Mouse (Mus musculus): ENCODE data around the gene Pramel6.
"Not testable (repeated sequence)": the region's sequence is repeated elsewhere in the genome, so short reads cannot be mapped to it uniquely, and the experiment has no call there.

Pramel6 gene

DNA sequence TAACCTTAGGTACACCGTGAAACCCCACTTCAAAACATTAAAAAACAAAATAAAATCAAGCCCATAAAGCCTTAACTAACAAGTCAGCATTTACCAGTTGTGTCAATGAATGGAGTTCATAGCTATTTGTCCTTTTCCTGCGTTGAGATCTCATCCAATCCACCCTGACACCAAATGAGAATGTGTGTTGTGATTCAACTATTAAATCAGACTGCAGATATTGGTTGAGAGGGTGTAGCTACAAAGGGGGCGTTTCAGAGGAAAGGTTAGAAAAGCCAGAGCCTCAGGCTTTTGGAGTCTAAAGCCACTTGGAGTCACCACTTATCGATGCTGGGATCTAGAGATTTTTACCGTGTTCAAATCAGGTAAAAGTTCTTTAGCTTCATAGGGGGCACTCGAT, at the start of gene Pramel6:
Gene Pramel6, plus strand, starts transcription at position 301 of the 400 bp plus-strand sequence.
- no peak for DNase-seq (ENCODE audit: low spot score)

DNA sequence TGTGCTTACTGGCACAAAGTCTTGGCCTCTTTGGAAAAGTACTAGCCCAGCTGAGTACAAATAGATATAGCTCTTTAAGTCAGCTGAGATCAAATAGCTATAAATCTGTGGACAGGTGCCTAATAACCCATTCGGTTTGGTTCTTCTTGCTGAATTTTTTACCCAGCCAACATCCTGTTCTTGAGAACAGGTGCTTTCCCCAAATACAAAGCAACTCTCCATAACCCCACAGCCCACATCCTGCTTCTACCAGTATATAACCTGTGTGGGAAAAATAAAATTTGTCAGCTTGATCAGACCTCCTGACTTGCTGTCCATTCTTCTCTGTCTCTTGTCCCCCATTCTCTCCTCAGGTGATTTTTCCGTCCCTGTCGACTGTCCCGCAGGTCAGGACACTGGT, 44.6 kb upstream of the Pramel6 start:
- DNase-seq (ENCODE audit: low spot score): no peak

GRCm38 (mm10) chr2:87480207-87480606, 26.2 kb upstream of the Pramel6 start:
- no peak for DNase-seq (ENCODE audit: low spot score)

DNA sequence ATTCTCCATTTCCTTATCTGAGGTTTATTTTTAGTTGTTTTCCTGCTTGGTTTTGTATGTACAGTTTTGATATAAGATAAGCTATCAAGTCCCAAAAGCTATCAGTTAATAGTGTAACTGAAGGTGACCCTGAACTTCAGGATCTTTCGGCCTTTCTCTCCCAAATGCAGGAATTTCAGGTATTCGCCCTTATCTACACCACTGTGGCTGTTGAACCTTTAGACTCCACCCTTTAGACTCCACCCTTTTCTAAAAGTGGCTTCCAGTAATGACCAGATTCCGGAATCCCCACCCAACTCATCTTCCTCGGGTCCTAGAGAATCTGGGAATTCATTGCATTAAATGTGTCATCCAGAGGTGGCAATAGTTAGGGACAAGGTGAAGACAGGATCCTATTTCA, 25.2 kb upstream of the Pramel6 start:
- no peak for DNase-seq (ENCODE audit: low spot score)

DNA sequence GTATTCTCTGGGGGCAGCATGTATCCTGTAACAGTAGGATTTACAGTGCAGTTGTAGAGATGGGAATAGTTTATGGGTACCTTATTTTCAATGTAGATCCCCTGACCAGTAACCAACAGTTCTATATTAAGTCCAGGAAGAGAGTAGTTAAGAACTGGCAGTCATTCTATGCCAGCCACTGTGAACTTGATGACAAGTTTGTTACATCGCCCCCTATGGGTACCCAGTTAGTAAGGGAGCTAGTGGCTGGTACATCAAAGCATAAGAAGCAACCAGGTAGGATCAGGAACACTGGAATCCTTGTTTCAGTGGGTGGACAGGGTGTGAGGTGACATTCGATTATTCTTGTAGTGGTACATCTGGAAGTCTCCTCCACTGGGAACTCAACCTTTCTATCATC, 24.1 kb upstream of the Pramel6 start:
- no peak for DNase-seq (ENCODE audit: low spot score)

GRCm38 (mm10) chr2:87496993-87497392, 9.4 kb upstream of the Pramel6 start, which contains the start of gene Pramel7:
Gene Pramel7 (minus strand): TSS chr2:87497093.
- not testable (repeated sequence) for DNase-seq (ENCODE audit: low spot score)

DNA sequence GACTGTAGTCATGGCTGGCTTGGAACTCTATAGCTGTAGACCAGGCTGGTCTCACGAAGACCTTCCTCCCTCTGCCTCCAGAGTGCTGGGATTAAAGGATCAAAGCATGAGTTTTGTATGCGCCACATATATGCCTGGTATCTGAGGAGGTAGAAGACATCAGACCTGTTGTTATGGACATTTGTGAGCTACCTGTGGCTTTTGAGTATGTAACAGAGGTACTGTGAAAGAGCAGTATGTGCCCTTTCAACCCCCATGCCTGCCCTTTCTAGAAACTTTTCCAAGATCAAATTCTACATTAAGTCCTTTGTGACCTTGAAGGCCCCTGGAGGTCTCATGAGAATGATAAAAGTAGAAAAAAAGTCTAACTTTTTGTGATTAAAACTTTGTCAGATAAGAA, 8.7 kb downstream of the Pramel6 start:
- no peak for DNase-seq (ENCODE audit: low spot score)

DNA sequence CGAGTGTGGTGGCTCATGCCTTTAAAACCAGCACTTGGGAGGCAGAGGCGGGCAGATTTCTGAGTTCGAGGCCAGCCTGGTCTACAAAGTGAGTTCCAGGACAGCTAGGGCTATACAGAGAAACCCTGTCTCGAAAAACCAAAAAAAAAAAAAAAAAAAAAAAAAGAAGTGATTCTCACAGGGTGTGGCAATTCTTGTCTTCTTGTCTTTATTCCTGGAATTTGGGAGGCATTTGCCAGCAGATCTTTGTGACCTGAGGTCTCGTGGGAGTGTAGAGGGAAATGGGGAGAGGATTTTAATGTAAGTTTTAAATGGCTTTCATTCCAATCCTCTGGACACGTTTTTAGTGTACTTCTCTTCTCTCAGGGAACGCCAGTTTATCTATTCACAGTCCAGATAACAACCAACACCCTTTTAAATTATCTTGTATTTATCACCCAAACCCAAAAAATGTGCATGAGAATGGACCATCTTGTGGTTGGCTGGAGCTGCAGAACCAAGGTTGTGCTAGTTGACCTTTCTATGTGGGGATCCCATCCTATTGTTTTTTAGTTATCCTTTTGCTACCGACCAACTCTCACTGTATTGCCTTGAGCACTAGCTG, 9.2 kb downstream of the Pramel6 start:
- DNase-seq (ENCODE audit: low spot score): no peak

DNA sequence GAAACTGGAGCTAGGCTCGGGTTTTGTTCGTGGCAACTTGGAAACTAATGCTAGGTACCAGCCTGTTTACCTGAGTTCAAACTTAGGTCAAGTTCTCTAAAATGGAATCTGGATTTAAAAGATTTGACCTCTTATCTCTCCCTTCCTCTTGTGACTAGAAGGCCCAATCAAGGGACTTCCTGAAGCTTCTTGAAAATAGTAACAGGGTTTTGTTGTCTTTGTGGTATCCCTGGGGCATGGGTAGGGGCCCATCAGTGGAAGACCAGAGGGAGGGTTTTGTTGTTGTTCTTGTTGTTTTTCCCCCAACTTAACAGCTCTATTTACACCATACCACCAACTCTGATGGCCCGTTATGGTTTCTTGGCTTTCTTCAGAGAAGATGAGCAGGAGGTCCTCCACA, 10.2 kb downstream of the Pramel6 start:
- no peak for DNase-seq (ENCODE audit: low spot score)

DNA sequence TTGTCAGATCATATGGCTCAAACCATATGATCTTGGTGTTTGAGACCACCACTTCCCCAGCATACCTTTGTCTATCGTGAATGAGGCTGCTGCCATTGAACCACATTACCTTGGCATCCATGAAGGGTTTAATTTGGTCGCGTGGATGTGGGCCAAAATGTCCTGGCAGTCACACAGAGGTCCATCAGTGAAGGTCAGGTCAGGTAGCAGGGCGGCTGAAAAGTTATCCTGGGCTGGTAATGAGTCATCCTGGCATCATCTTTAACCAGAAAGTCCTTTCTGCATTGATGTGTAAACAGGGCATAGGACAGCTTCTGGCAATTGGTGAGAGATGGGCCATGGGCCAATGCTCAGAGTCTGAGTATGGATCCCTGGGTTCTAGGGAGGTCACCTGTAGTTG, 14.3 kb downstream of the Pramel6 start:
- no peak for DNase-seq (ENCODE audit: low spot score)

DNA sequence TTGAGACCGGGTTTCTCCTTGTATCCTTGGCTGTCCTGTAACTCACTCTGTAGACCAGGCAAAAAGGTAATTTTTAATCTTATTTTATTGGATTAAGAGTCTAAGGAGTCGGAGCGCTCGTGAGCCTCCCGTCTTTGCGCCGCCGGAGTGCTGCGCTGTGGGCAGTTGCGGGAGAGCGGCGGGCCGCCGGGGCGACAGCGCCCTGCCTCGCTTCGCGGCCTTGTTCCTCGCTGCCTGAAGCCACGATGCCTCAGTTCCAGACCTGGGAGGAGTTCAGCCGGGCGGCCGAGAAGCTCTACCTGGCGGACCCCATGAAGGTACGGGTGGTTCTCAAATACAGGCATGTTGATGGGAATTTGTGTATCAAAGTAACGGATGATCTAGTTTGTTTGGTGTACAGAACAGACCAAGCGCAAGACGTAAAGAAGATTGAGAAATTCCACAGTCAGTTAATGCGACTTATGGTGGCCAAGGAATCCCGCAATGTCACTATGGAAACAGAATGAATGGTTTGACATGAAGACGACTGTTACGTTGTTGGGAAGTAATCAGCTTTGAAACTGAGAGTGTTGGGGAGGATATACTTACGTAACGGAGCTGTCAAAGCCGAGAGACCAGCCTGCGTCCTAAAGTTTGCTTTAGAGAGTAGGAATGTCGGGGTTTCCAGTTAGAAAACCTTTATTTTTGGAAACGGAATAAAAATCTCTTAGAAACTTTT, 19.7 kb downstream of the Pramel6 start:
- not testable (repeated sequence) for DNase-seq (ENCODE audit: low spot score)

GRCm38 (mm10) chr2:87531496-87531895, 25.1 kb downstream of the Pramel6 start, which contains the start of gene Olfr153:
Gene Olfr153 (plus strand): TSS chr2:87531796.
- DNase-seq (ENCODE audit: low spot score): no peak

DNA sequence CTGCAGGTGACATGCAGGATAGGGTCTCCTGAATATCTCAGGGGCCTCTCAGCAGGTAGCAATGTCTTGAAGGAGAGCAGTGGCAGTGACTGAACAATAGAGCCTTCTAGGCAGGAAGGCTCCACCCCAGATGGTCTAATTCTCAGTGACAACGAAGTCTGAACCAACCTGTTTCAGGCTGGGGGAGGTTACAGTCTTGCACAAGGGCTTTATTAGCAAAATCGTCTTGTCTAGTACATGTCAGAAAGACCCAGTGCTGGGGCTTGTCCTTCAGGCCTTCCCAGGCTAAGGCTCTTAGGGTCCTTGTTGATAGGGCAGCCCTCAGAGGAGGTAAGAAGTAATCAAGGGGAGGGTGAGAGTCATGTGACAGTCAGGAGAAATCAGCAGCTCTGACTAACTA, 28.5 kb downstream of the Pramel6 start:
- no peak for DNase-seq (ENCODE audit: low spot score)

DNA sequence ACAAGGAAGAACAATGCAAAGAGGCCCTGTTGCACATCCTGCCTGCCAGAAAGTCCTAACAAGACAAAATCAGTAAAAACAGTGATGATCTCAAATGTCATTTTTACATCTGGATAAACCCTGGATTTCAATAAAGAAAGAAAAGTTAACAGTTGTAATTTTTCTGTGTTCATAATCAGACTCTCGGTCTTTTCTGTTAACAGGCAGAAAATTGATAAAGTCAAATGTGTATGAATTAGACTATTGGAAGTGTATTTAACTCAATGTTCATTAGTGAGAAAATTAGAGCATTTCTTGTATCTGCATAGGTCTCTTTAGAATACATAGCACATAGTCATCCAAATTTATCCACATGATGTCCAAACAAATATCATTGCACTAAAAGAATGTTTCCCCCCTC, 39.1 kb downstream of the Pramel6 start, which contains the start of gene Olfr1128:
Gene Olfr1128, minus strand, starts transcription at position 101 of the 400 bp plus-strand sequence.
- DNase-seq (ENCODE audit: low spot score): no peak
